In the genomic region with DNA sequence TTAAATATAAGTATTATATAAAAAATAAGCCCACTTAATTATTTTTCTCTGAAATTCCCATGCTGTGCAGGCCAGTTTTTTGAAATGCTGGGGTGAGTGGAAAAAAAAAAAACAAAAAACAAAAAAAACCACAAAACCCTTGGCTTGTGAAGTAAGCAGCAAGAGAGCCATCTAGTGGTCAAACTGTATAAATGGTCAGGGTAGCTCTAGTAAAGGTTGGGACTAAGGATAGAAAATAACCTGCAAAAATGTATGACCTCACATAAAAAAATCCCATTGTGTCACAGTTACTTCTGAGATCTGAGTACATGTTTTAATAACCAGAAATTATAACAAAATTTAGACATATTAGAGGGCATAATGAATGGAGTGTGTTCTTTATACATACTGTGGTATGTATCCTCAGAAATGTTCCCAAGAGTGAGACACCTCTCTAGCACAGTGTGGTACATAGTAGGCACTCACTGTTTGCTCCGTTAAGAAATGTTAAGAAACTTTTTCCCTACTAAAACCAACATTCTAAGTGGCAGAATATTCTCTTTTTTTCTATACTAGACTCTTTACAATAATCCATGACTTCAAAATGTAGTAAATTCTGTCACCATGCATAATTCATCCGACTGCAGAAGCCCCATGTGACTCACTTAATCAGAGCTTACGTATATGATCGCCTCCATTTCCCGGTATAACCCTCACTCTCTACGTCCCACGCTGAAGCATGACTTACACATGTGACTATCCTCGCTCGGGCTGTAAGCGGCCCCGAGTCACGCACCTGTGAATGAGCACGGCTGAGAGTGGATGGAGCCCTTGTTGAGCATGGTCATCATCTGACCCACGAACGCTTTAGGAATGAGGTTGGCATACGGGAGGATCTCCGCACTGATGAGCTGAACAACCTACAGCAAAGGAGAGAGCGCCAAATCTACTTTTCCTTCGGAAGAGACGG, we compare ENCODE assay signal across 9 mouse cellular contexts.
DNase-seq lines count a peak whose midpoint lies in the region; ATAC-seq and TF ChIP-seq lines count a peak whose summit lies in the region.
"Had no signal": no experiment of that assay in that cellular context is flagged by ENCODE, and none has a peak within 500 bp of the region (broad histone marks: within the 10 kb centered on the region; RNA-seq: fewer than 3 reads in every experiment).

No protein-coding gene starts in this region.

- no peak; the same call in 1 of the 2 replicates for ATAC-seq in liver, embryonic 12.5 days
- peak; percentile 64 for ATAC-seq in hindbrain, embryonic 16.5 days

- H3K9me3 ChIP-seq in liver, embryonic 12.5 days (replicated peaks) = no peaks in the 10 kb centered on the region
- H3K9me3 ChIP-seq in hindbrain, embryonic 16.5 days (ENCODE audit: control insufficient read depth, low read length) = no peaks in the 10 kb centered on the region
- H3K9me3 ChIP-seq: embryonic facial prominence, embryonic 13.5 days; megakaryocyte, embryonic 14.5 days had no signal

- peak; percentile 24; the same call in 1 of the 2 replicates for TF ChIP-seq CTCF in liver, adult 2 months (IDR thresholded peaks at IDR 0.05; ENCODE audit: low read depth, low read length)

- H3K27ac ChIP-seq in liver, adult 2 months (replicated peaks; ENCODE audit: insufficient read depth, low read depth, low read length) = no peak overlapping the region
- H3K27ac ChIP-seq in liver, embryonic 12.5 days = no peak overlapping the region
- H3K27ac ChIP-seq in hindbrain, embryonic 16.5 days (ENCODE audit: low read depth, low read length) = no peak overlapping the region

- no peak overlapping the region for H3K9ac ChIP-seq in liver, adult 2 months (ENCODE audit: low read depth, low read length)
- H3K9ac ChIP-seq in liver, embryonic 12.5 days = no peak overlapping the region
- no peak overlapping the region for H3K9ac ChIP-seq in hindbrain, embryonic 16.5 days (ENCODE audit: low read depth, low read length)

- WGBS in liver, adult 2 months = 92% methylated on average over 20 of the region's 20 CpGs
- 88% methylated on average over 20 of the region's 20 CpGs for WGBS in liver, embryonic 12.5 days (ENCODE audit: insufficient replicate concordance)
- WGBS in hindbrain, embryonic 16.5 days = 92% methylated on average over 20 of the region's 20 CpGs

- peak; percentile 50 for DNase-seq in liver, adult 2 months (ENCODE audit: extremely low read depth, low read depth, low spot score)
- DNase-seq in adipocyte (ENCODE audit: low spot score) = peak; percentile 72
- peak; percentile 78 for DNase-seq in naive thymus-derived CD4-positive, alpha-beta T cell, adult 2 months (ENCODE audit: low read depth)
- no peak for DNase-seq in spleen, adult 18-20 months
- DNase-seq in left cerebral cortex, adult 18-20 months (ENCODE audit: low spot score in 2 of 2) = no peak

- no peak overlapping the region for H3K4me2 ChIP-seq in liver, embryonic 12.5 days
- H3K4me2 ChIP-seq in hindbrain, embryonic 16.5 days (ENCODE audit: low read length) = no peak overlapping the region
- H3K4me2 ChIP-seq: embryonic facial prominence, embryonic 13.5 days had no signal

- no peak for TF ChIP-seq POLR2A in liver, adult 2 months (IDR thresholded peaks at IDR 0.05; ENCODE audit: extremely low read depth, insufficient read depth, low read length)

- H3K79me2 ChIP-seq in liver, adult 2 months (ENCODE audit: control insufficient read depth, insufficient read depth, low read length) = no peaks in the 10 kb centered on the region

- H3K27me3 ChIP-seq in liver, adult 2 months (ENCODE audit: control insufficient read depth, insufficient read depth, low read length) = no peaks in the 10 kb centered on the region
- H3K27me3 ChIP-seq in liver, embryonic 12.5 days (replicated peaks) = no peaks in the 10 kb centered on the region
- H3K27me3 ChIP-seq in hindbrain, embryonic 16.5 days (replicated peaks; ENCODE audit: control insufficient read depth, insufficient read depth, low read length) = no peaks in the 10 kb centered on the region
- H3K27me3 ChIP-seq: embryonic facial prominence, embryonic 13.5 days; megakaryocyte, embryonic 14.5 days had no signal

- H3K4me3 ChIP-seq in liver, adult 2 months (ENCODE audit: insufficient read depth, low read depth, low read length) = no peak overlapping the region
- H3K4me3 ChIP-seq in liver, embryonic 12.5 days = no peak overlapping the region
- H3K4me3 ChIP-seq in hindbrain, embryonic 16.5 days (ENCODE audit: low read length) = no peak overlapping the region
- H3K4me3 ChIP-seq: embryonic facial prominence, embryonic 13.5 days; megakaryocyte, embryonic 14.5 days had no signal

- H3K36me3 ChIP-seq in liver, adult 2 months (ENCODE audit: control insufficient read depth, insufficient read depth, low read length) = peaks cover 45% of the 10 kb centered on the region
- peaks cover 63% of the 10 kb centered on the region for H3K36me3 ChIP-seq in liver, embryonic 12.5 days
- peaks cover 8% of the 10 kb centered on the region; the same call in 1 of the 2 replicates for H3K36me3 ChIP-seq in hindbrain, embryonic 16.5 days (ENCODE audit: control insufficient read depth, insufficient read depth, low read length)

- H3K4me1 ChIP-seq in liver, adult 2 months (ENCODE audit: control insufficient read depth, insufficient read depth, low read length) = no peaks in the 10 kb centered on the region
- H3K4me1 ChIP-seq in liver, embryonic 12.5 days = no peaks in the 10 kb centered on the region
- H3K4me1 ChIP-seq in hindbrain, embryonic 16.5 days (ENCODE audit: control insufficient read depth, insufficient read depth, low read depth, low read length) = no peaks in the 10 kb centered on the region

Comparison
In these comparisons a context has a peak if more than half of its experiments do, and no peak if none do; other contexts are left out.
1. DNase-seq: peak in liver, adult 2 months (single experiment), adipocyte (single experiment) and naive thymus-derived CD4-positive, alpha-beta T cell, adult 2 months (single experiment); none in spleen, adult 18-20 months (0 of 2) and left cerebral cortex, adult 18-20 months (0 of 2).